Comparison of ENCODE assay signal across 9 mouse cellular contexts in genomic region chr19:27599639-27600308, GRCm38 (mm10).
DNase-seq lines count a peak whose midpoint lies in the region; ATAC-seq lines count a peak whose summit lies in the region.
"Had no signal": no experiment of that assay in that cellular context is flagged by ENCODE, and none has a peak within 500 bp of the region (broad histone marks: within the 10 kb centered on the region; RNA-seq: fewer than 3 reads in every experiment).

No protein-coding gene starts in this region.

- H3K9ac ChIP-seq in embryonic facial prominence, embryonic 14.5 days (ENCODE audit: low read depth, low read length): no peak overlapping the region

- no peaks in the 10 kb centered on the region for H3K9me3 ChIP-seq in embryonic facial prominence, embryonic 14.5 days (ENCODE audit: control insufficient read depth, low read length)

- no peak overlapping the region for H3K4me3 ChIP-seq in embryonic facial prominence, embryonic 14.5 days (ENCODE audit: low read depth, low read length)
- H3K4me3 ChIP-seq: erythroblast, embryonic 14.5 days had no signal

- peak; percentile 37; the same call in 1 of the 2 replicates for ATAC-seq in embryonic facial prominence, embryonic 14.5 days (ENCODE audit: low read depth)
- no peak for ATAC-seq in inflammation-experienced regulatory T-cells, adult 6 months

- WGBS in embryonic facial prominence, embryonic 14.5 days: 38% methylated on average over 10 of the region's 10 CpGs

- peak; percentile 37 for DNase-seq in heart, adult 11 months
- DNase-seq in heart, postnatal 4 days: no peak
- peak; percentile 81 for DNase-seq in embryonic facial prominence, embryonic 14.5 days (ENCODE audit: low spot score)
- peak; percentile 32 to 53 for DNase-seq in layer of hippocampus, adult 8-10 months (ENCODE audit: low spot score in 2 of 2)
- DNase-seq in retina, postnatal 7 days (ENCODE audit: low read depth, low spot score): peak; percentile 5
- DNase-seq in thymus, postnatal 36 days: no peak
- no peak for DNase-seq in thymus, postnatal 10 days (ENCODE audit: low spot score in 2 of 2)

- H3K36me3 ChIP-seq in embryonic facial prominence, embryonic 14.5 days (ENCODE audit: control insufficient read depth, insufficient read depth, low read length): no peaks in the 10 kb centered on the region

- 0 out of 2 replicates have a peak overlapping the region, but pooled peaks have one; percentile 18 for H3K4me2 ChIP-seq in embryonic facial prominence, embryonic 14.5 days (ENCODE audit: low read depth, low read length)

- H3K27ac ChIP-seq in embryonic facial prominence, embryonic 14.5 days (replicated peaks; ENCODE audit: low read depth, low read length): no peak overlapping the region

- H3K4me1 ChIP-seq in embryonic facial prominence, embryonic 14.5 days (ENCODE audit: control insufficient read depth, insufficient read depth, low read length): peaks cover 7% of the 10 kb centered on the region; the same call in 1 of the 2 replicates

- H3K27me3 ChIP-seq in embryonic facial prominence, embryonic 14.5 days (replicated peaks; ENCODE audit: control insufficient read depth, insufficient read depth, low read length): no peaks in the 10 kb centered on the region

Comparison
In these comparisons a context has a peak if more than half of its experiments do, and no peak if none do; other contexts are left out.
1. DNase-seq: peak in heart, adult 11 months (single experiment), embryonic facial prominence, embryonic 14.5 days (single experiment), layer of hippocampus, adult 8-10 months (2 of 2) and retina, postnatal 7 days (single experiment); none in heart, postnatal 4 days (single experiment), thymus, postnatal 36 days (0 of 2) and thymus, postnatal 10 days (0 of 2).